Comparison of ENCODE assay signal across 8 mouse cellular contexts in genomic region chr10:84357997-84358737, GRCm38 (mm10).
DNase-seq lines count a peak whose midpoint lies in the region; ATAC-seq and TF ChIP-seq lines count a peak whose summit lies in the region.
"Had no signal": no experiment of that assay in that cellular context is flagged by ENCODE, and none has a peak within 500 bp of the region (broad histone marks: within the 10 kb centered on the region; RNA-seq: fewer than 3 reads in every experiment).

No protein-coding gene starts in this region.

- H3K4me2 ChIP-seq in neural tube, embryonic 15.5 days = no peak overlapping the region
- H3K4me2 ChIP-seq: liver, embryonic 15.5 days had no signal

- peak overlapping the region; percentile 87 for H3K27ac ChIP-seq in layer of hippocampus, adult 2 months
- H3K27ac ChIP-seq in neural tube, embryonic 15.5 days (replicated peaks) = peak overlapping the region; percentile 30; the same call in 1 of the 2 replicates
- H3K27ac ChIP-seq: liver, embryonic 15.5 days had no signal

- H3K9me3 ChIP-seq in neural tube, embryonic 15.5 days (replicated peaks) = no peaks in the 10 kb centered on the region
- H3K9me3 ChIP-seq: liver, embryonic 15.5 days had no signal

- no peak for ATAC-seq in neural tube, embryonic 15.5 days (ENCODE audit: low FRiP score)
- no peak for ATAC-seq in inflammation-experienced regulatory T-cells, adult 6 months

- 0 out of 2 replicates have a peak, but pooled peaks cover 6% of the 10 kb centered on the region for H3K4me1 ChIP-seq in neural tube, embryonic 15.5 days
- H3K4me1 ChIP-seq: liver, embryonic 15.5 days had no signal

- H3K27me3 ChIP-seq in neural tube, embryonic 15.5 days (replicated peaks) = no peaks in the 10 kb centered on the region
- H3K27me3 ChIP-seq: liver, embryonic 15.5 days had no signal

- no peak overlapping the region for H3K9ac ChIP-seq in neural tube, embryonic 15.5 days (replicated peaks)
- H3K9ac ChIP-seq: liver, embryonic 15.5 days had no signal

- TF ChIP-seq CTCF in layer of hippocampus, adult 2 months (conservative IDR thresholded peaks at IDR 0.05) = no peak

- WGBS in neural tube, embryonic 15.5 days = 51% methylated on average over 4 of the region's 4 CpGs

- DNase-seq in cerebellum, adult 11 months = peak; percentile 96
- peak; percentile 95 to 97 for DNase-seq in cerebellum, postnatal 25 days
- DNase-seq in layer of hippocampus, adult 2 months (ENCODE audit: low spot score in 2 of 2) = peak; percentile 81 to 91
- DNase-seq in kidney, postnatal 10 days = no peak
- DNase-seq in embryo, embryonic 10 days (ENCODE audit: low spot score) = no peak

- H3K4me3 ChIP-seq in layer of hippocampus, adult 2 months = no peak overlapping the region
- no peak overlapping the region for H3K4me3 ChIP-seq in neural tube, embryonic 15.5 days (replicated peaks)
- H3K4me3 ChIP-seq: liver, embryonic 15.5 days had no signal

- H3K36me3 ChIP-seq in neural tube, embryonic 15.5 days = no peaks in the 10 kb centered on the region
- H3K36me3 ChIP-seq: liver, embryonic 15.5 days had no signal

Comparison
In these comparisons a context has a peak if more than half of its experiments do, and no peak if none do; other contexts are left out.
1. DNase-seq: peak in cerebellum, adult 11 months (single experiment), cerebellum, postnatal 25 days (2 of 2) and layer of hippocampus, adult 2 months (2 of 2); none in kidney, postnatal 10 days (single experiment) and embryo, embryonic 10 days (single experiment).